Mouse (Mus musculus): ENCODE measurements around the gene Ccr10. TPM values are rescaled to one million over a fixed set of nuclear protein-coding genes. Genes with fewer than 3 reads are reported as not detected.
"Not testable (repeated sequence)": the region's sequence is repeated elsewhere in the genome, so short reads cannot be mapped to it uniquely, and the experiment has no call there.

Gene Ccr10
- total RNA-seq, 2 experiments from 2014 or later: not detected

GRCm38 (mm10) chr11:101160981-101161505 is 14.2 kb downstream of the Ccr10 start:
- ATAC-seq (replicated peaks; ENCODE audit: low FRiP score, poor library complexity, severe bottlenecking): not testable (repeated sequence)

- ATAC-seq (replicated peaks; ENCODE audit: low FRiP score, poor library complexity, severe bottlenecking): not testable (repeated sequence)
Observed at GRCm38 (mm10) chr11:101160151-101160550, 15.1 kb downstream of the Ccr10 start.

DNA sequence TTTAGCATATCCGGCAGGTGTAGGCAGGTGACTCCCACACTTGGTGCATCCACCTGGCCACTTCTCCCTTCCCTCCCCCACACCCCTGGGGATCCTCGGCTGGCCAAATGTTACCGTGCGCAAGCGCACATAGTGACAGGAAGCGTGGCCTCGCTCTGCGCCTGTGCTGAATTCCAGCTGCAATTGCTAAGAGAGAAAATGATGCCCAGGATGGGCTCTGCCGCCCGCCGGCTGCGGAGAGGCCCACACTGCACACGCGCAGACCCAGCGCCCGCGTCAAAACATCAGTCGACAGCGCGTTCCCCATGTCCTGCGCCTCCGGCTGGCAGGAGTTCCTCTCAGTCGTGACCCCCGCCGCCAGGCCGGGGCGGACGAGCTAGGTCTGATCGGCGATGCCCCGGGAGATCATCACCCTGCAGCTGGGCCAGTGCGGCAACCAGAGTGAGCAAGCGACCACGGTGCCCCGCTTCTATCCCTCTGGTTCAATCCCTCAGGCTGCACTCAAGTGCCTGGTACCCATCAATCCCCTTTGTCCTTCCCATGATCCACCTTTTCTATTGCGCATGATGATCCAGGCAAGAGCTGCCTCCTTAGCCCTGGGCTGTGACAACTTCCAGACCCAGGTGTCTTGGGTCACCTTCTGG is 19.4 kb downstream of the Ccr10 start, which contains the start of gene Tubg2:
Gene Tubg2, plus strand, starts transcription at position 180 of the 644 bp plus-strand sequence.
- no peak for ATAC-seq (replicated peaks; ENCODE audit: low FRiP score, poor library complexity, severe bottlenecking)

DNA sequence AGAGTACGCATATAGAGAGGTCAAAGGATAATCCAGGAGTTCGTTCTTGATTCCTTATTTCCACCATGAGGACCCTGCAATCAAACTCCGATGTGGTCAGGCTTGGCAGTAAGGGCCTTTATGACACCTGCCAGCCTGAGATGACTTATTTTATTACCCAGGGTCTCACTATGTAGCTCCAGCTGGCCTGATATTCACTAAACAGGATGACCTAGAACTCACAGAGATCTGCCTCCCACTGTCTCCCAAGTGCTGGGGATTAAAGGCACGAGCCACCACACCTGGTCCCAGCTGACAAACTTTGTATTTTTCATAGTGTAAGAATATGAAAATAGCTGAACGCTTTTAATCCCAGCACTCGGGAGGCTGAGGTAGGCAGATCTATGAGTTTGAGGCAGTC is 20.1 kb downstream of the Ccr10 start:
- no peak for ATAC-seq (replicated peaks; ENCODE audit: low FRiP score, poor library complexity, severe bottlenecking)

- ATAC-seq (replicated peaks; ENCODE audit: low FRiP score, poor library complexity, severe bottlenecking): no peak
Observed at GRCm38 (mm10) chr11:101154648-101155047, 20.6 kb downstream of the Ccr10 start.

DNA sequence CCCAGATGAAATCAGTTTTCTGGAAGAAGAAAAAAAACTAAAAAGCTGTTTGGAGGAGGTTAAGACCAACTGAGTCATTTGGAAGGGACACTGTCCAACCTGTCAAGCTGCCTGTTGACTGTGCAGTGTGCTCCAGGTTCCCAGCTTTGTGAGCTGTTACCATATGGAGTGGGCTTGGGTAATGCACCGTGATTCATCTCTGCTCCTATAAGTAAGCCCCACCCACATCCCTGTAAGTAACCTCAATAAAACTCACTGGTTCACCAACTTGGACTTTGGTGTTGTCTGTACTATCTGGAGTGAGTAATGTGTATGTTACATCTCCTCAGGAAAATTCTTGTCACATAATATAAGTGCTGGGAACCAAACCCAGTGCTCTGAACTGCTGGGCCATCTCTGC is 22.4 kb downstream of the Ccr10 start:
- ATAC-seq (replicated peaks; ENCODE audit: low FRiP score, poor library complexity, severe bottlenecking): no peak

- no peak for ATAC-seq (replicated peaks; ENCODE audit: low FRiP score, poor library complexity, severe bottlenecking)
Observed at GRCm38 (mm10) chr11:101151063-101151462, 24.2 kb downstream of the Ccr10 start.

GRCm38 (mm10) chr11:101149178-101150105 is 25.8 kb downstream of the Ccr10 start:
- no peak for ATAC-seq (replicated peaks; ENCODE audit: low FRiP score, poor library complexity, severe bottlenecking)

DNA sequence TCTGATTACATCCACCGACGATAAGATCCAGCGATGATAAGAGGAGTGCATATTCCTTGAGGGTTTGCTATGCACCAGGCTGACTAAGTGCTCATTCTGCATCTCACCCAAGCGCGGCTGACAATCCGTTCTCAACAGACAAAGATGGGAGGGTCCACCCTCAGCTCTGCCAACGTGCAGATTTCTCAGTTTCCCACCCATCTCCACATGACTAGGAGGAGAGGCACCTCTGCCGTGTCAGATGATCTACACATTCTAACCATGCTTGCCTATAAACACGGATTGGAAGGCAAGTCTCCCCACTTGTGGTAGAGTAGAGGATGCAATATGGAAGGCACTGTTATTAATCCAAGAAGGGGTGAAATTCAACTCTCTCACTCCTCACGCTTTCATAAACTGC is 26.5 kb downstream of the Ccr10 start:
- ATAC-seq (replicated peaks; ENCODE audit: low FRiP score, poor library complexity, severe bottlenecking): no peak

GRCm38 (mm10) chr11:101146377-101146776 is 28.9 kb downstream of the Ccr10 start:
- no peak for ATAC-seq (replicated peaks; ENCODE audit: low FRiP score, poor library complexity, severe bottlenecking)

DNA sequence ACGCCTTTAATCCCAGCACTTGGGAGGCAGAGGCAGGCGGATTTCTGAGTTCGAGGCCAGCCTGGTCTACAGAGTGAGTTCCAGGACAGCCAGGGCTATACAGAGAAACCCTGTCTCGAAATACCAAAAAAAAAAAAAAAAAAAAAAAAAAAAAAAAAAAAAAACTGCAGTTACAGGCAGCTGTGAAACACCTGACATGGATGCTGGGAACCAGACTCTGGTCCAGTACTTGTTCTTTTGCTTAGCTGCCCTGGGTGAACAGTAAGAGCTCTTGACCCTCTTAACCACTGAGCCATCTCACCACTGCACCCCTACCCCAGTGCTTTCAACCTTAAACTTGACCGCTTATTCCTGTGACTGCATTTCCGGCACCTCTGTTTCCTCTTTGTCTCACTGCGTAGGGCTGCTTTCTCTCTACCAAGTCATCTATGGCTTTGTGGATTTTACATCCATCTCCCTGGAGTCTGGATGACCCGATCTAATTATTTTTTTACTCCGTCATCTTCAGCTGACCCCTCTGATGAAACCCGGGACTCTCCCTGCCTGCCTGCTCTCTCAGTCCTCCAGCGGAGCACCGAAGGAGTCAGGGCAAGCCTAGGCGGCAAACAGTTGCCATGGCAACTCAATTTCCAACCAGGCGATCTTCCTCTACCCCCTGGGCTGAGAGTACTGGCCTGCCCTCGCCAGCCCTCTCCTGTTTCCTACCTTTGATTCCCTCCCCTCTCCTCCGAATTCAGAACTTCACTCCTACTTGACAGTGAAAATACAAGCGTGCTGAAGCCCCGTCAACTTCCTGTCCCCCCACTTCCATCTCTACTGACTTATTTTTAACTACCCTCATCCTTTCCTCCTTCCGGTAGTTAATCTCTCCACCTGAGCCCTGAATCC is 31.7 kb downstream of the Ccr10 start:
- ATAC-seq (replicated peaks; ENCODE audit: low FRiP score, poor library complexity, severe bottlenecking): no peak; the same call in 1 of the 2 replicates

DNA sequence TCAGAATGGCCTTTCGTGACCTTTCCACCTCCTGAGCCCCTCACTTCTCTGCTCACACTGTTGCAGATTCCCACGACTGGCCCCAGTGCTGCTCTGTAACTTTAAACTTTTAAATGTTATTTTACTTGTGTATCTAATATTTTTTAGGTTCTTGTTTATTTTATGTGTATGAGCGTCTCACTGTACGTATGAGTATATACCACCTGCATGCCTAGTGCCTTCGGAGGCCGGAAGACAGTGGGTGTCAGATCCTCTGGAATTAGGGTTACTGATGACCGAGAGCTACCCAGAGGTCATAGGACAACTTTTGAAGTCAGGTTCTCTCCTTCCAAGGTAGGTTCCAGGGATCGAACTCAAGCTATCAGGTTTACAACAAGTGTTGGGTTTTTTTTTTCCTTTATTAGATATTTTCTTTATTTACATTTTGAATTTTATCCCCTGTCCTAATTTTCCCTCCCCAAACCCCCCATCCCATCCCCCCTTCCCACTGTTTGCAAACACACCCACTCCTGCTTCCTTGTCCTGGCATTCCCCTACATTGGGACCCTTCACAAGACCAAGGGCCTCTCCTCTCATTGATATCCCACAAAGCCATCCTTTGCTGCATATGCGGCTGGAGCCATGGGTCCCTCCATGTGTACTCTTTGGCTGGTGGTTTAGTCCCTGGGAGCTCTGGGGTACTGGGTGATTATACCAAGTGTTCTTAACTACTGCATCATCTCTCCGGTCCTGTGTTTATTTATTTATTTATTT is 32.9 kb downstream of the Ccr10 start:
- ATAC-seq (replicated peaks; ENCODE audit: low FRiP score, poor library complexity, severe bottlenecking): no peak

GRCm38 (mm10) chr11:101141088-101141487 is 34.2 kb downstream of the Ccr10 start:
- no peak for ATAC-seq (replicated peaks; ENCODE audit: low FRiP score, poor library complexity, severe bottlenecking)

DNA sequence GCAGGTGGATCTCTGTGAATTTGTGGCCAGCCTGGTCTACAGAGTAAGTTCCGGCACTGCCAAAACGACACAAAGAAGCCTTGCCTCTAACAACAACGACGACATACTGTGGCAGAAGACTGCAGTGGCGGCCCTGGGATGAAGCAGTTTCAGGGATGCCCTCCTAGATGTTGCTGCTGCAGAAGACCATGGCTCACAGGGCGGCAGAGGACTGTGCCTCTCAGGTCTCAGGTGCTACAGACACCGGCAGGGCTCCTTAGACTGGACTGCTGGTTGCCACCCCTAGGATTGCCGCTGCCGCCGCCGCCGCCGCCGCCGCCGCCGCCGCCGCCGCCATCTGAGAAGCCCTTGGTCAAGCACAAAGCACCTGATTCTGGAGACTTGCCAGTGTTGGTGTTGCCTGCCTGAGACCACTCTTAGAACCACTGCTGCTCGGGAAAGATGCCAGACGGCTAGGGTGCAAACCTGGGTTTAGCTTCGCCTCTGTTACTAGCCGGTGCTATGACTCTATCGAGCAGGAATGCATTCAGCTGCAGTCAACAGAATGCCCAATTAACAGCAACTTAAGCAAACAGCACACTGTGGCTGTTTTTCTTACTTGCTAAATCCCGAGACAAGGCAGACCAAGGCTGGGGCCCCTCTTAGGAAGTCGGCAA is 35.0 kb downstream of the Ccr10 start:
- no peak for ATAC-seq (replicated peaks; ENCODE audit: low FRiP score, poor library complexity, severe bottlenecking)

DNA sequence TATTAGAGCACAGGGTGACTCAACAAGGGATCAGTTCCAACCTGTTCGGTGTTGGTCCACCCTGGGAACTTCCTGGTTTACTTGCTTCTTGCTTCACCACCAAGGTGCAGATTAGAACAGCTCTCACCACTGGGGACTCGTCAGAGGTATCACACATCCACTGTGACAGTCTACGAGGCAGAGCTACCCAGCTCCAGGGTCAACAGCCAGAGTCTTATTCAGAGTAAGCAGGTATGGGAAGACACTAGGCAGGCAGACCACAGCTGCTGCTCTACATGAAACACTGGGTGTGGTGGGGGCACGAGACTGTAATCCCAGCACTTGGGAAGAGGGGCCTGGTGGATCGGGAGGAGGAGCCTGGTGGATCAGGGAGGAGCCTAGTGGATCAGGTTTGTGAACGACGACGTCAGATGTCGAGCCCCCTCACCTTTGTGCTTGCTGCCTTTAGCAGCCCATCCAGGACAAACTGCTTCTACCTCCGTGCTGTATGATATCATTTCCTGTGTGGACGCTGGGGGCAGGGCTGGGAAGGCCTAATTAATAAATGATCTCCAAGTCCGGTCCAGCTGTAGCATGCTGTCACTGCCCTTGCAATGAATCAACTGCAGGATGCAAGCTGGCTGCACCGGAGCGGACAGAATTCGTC is 36.6 kb downstream of the Ccr10 start:
- ATAC-seq (replicated peaks; ENCODE audit: low FRiP score, poor library complexity, severe bottlenecking): no peak

GRCm38 (mm10) chr11:101137000-101137399 is 38.2 kb downstream of the Ccr10 start:
- ATAC-seq (replicated peaks; ENCODE audit: low FRiP score, poor library complexity, severe bottlenecking): no peak

DNA sequence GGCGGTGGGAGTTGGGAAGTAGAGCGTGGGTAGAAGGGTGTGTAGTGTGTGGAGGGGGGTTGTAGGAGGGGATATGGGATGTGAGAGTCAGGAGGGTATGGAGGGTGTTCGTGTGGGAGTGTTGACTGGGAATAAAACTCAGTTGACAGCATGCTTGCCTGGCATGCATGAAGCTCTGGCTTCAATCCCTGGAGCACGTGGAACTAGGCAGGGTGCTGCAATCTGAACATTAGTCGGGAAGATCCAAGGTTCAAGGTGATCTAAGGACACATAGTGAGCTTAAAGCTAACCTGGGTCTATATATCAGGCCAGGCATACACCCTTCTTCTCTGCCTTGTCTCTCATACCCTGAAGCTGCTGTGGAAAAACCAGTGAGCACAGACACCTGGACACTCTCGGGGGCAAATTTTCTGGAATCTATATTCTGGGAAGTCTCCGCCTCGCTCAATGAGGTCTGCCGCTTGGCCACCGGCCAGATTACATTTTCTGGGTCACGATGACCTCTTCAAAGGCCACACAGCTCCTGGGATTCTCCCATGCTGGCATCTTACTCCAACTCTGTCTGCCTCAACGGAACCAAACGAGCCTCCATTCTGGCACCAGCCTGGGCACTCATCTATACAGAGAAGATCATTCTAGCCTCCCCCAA is 40.9 kb downstream of the Ccr10 start:
- no peak for ATAC-seq (replicated peaks; ENCODE audit: low FRiP score, poor library complexity, severe bottlenecking)

DNA sequence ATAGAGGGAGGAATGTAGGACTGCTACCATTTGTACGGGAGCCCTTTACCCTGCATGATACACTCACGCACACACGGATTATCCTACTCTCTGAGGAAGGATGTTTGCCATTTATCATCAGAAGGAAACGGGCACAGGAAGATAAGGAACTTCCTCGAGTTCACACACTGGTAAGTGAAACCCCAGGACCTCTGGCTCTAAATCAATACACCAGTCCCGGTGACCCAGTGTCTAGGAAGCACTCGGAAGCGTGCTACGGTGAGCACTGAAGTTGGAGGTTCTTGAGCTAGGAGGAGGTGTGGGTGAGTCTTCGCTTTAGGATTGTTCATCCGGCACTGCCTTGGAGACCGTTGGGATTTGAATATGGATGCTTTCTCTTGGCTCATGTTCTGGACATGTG is 42.2 kb downstream of the Ccr10 start:
- ATAC-seq (replicated peaks; ENCODE audit: low FRiP score, poor library complexity, severe bottlenecking): no peak

Data from erythroid progenitor cell, adult 5-6 weeks (primary cell).